Mouse (Mus musculus): ENCODE results near the gene Zfp94.

GRCm38 (mm10) chr7:24300771-24301282 lies 15.6 kb downstream of the Zfp94 start, which contains the start of gene Zfp61:
- TF ChIP-seq CTCF (conservative IDR thresholded peaks at IDR 0.05; ENCODE audit: low read length) (no peak), NANOG (IDR thresholded peaks at IDR 0.05; ENCODE audit: borderline replicate concordance, low read length) (no peak)
